8 mouse cellular contexts compared by ENCODE assay signal in genomic region chr11:121925043-121925442, GRCm38 (mm10).
DNase-seq lines count a peak whose midpoint lies in the region; ATAC-seq and TF ChIP-seq lines count a peak whose summit lies in the region.
"Not testable (repeated sequence)": the region's sequence is repeated elsewhere in the genome, so short reads cannot be mapped to it uniquely, and the experiment has no call there.

No protein-coding gene starts in this region.

- H3K27ac ChIP-seq in embryonic facial prominence, embryonic 11.5 days (replicated peaks; ENCODE audit: low read depth, low read length); heart, embryonic 10.5 days; hindbrain, embryonic 11.5 days (ENCODE audit: low read depth, low read length); limb, embryonic 11.5 days (replicated peaks; ENCODE audit: low read depth, low read length); liver, postnatal 0 days (ENCODE audit: low read depth); midbrain, embryonic 15.5 days; testis, adult 2 months (ENCODE audit: control insufficient read depth, insufficient read depth, low read depth, low read length): not testable (repeated sequence)

- TF ChIP-seq POLR2A in testis, adult 2 months (IDR thresholded peaks at IDR 0.05; ENCODE audit: control insufficient read depth, low read depth, low read length): not testable (repeated sequence)

- H3K4me1 ChIP-seq in embryonic facial prominence, embryonic 11.5 days (ENCODE audit: control insufficient read depth, insufficient read depth, low read length); heart, embryonic 10.5 days; hindbrain, embryonic 11.5 days (replicated peaks; ENCODE audit: control insufficient read depth, insufficient read depth, low read length); limb, embryonic 11.5 days (ENCODE audit: control insufficient read depth, insufficient read depth, low read length); liver, postnatal 0 days (ENCODE audit: insufficient read depth); midbrain, embryonic 15.5 days; testis, adult 2 months (ENCODE audit: control insufficient read depth, insufficient read depth, low read length): not testable (repeated sequence)

- H3K27me3 ChIP-seq in embryonic facial prominence, embryonic 11.5 days (ENCODE audit: control insufficient read depth, insufficient read depth, low read length); heart, embryonic 10.5 days (ENCODE audit: insufficient read depth, poor library complexity, severe bottlenecking); hindbrain, embryonic 11.5 days (ENCODE audit: control insufficient read depth, insufficient read depth, low read length); limb, embryonic 11.5 days (ENCODE audit: control insufficient read depth, insufficient read depth, low read length); liver, postnatal 0 days (ENCODE audit: insufficient read depth, low read length); midbrain, embryonic 15.5 days (replicated peaks); testis, adult 2 months (ENCODE audit: control insufficient read depth, insufficient read depth, low read length): not testable (repeated sequence)

- peak; percentile 45 for DNase-seq in WW6 (ENCODE audit: low read depth, low spot score)
- peak; percentile 1 for DNase-seq in embryonic facial prominence, embryonic 11.5 days (ENCODE audit: low spot score)
- peak; percentile 76 for DNase-seq in heart, embryonic 10.5 days (ENCODE audit: low spot score)
- peak; percentile 32 for DNase-seq in hindbrain, embryonic 11.5 days (ENCODE audit: low spot score)
- peak; percentile 24 for DNase-seq in limb, embryonic 11.5 days (ENCODE audit: low spot score)
- DNase-seq in liver, postnatal 0 days: peak; percentile 13

- not testable (repeated sequence) for H3K9ac ChIP-seq in embryonic facial prominence, embryonic 11.5 days (replicated peaks; ENCODE audit: low read length); hindbrain, embryonic 11.5 days (ENCODE audit: low read depth, low read length); limb, embryonic 11.5 days (ENCODE audit: low read length); liver, postnatal 0 days (replicated peaks); midbrain, embryonic 15.5 days

- WGBS in embryonic facial prominence, embryonic 11.5 days: 42% methylated on average over 15 of the region's 16 CpGs
- WGBS in heart, embryonic 10.5 days: 43% methylated on average over 16 of the region's 16 CpGs
- 43% methylated on average over 15 of the region's 16 CpGs for WGBS in hindbrain, embryonic 11.5 days
- 44% methylated on average over 15 of the region's 16 CpGs for WGBS in limb, embryonic 11.5 days
- 45% methylated on average over 15 of the region's 16 CpGs for WGBS in liver, postnatal 0 days (ENCODE audit: insufficient replicate concordance)
- WGBS in midbrain, embryonic 15.5 days: 38% methylated on average over 16 of the region's 16 CpGs

- TF ChIP-seq EP300 in liver, postnatal 0 days (IDR thresholded peaks at IDR 0.05; ENCODE audit: low read depth): not testable (repeated sequence)

- H3K36me3 ChIP-seq in embryonic facial prominence, embryonic 11.5 days (replicated peaks; ENCODE audit: control insufficient read depth, insufficient read depth, low read depth, low read length); heart, embryonic 10.5 days; hindbrain, embryonic 11.5 days (ENCODE audit: control insufficient read depth, insufficient read depth, low read length); limb, embryonic 11.5 days (ENCODE audit: control insufficient read depth, insufficient read depth, low read length); liver, postnatal 0 days (replicated peaks; ENCODE audit: insufficient read depth, low read length); midbrain, embryonic 15.5 days (replicated peaks); testis, adult 2 months (ENCODE audit: control insufficient read depth, insufficient read depth, low read length): not testable (repeated sequence)

- H3K4me2 ChIP-seq in embryonic facial prominence, embryonic 11.5 days (ENCODE audit: low read depth, low read length); hindbrain, embryonic 11.5 days (replicated peaks; ENCODE audit: low read depth, low read length); limb, embryonic 11.5 days (ENCODE audit: low read depth, severe bottlenecking); liver, postnatal 0 days (ENCODE audit: low read depth, low read length): not testable (repeated sequence)
- H3K4me2 ChIP-seq in midbrain, embryonic 15.5 days: peak overlapping the region; percentile 15

- not testable (repeated sequence) for ATAC-seq in embryonic facial prominence, embryonic 11.5 days (replicated peaks; ENCODE audit: insufficient number of reproducible peaks, low FRiP score, low TSS enrichment, low read depth); hindbrain, embryonic 11.5 days (ENCODE audit: low FRiP score); limb, embryonic 11.5 days (ENCODE audit: insufficient number of reproducible peaks, low FRiP score, low TSS enrichment, low read depth); liver, postnatal 0 days; midbrain, embryonic 15.5 days (replicated peaks)

- not testable (repeated sequence) for TF ChIP-seq CTCF in liver, postnatal 0 days (IDR thresholded peaks at IDR 0.05; ENCODE audit: low read depth); testis, adult 2 months (IDR thresholded peaks at IDR 0.05; ENCODE audit: control insufficient read depth, insufficient read depth, insufficient replicate concordance, low read depth, low read length)

- not testable (repeated sequence) for H3K9me3 ChIP-seq in embryonic facial prominence, embryonic 11.5 days (replicated peaks; ENCODE audit: control insufficient read depth, low read length); heart, embryonic 10.5 days; hindbrain, embryonic 11.5 days (ENCODE audit: control insufficient read depth, low read length); limb, embryonic 11.5 days (ENCODE audit: control insufficient read depth, low read length); liver, postnatal 0 days (ENCODE audit: low read length); midbrain, embryonic 15.5 days

- H3K4me3 ChIP-seq in embryonic facial prominence, embryonic 11.5 days (ENCODE audit: low read depth, low read length); hindbrain, embryonic 11.5 days (ENCODE audit: low read depth, low read length); limb, embryonic 11.5 days (ENCODE audit: low read depth, low read length); liver, postnatal 0 days (ENCODE audit: low read depth, low read length); midbrain, embryonic 15.5 days: not testable (repeated sequence)
- peak overlapping the region; percentile 41 for H3K4me3 ChIP-seq in heart, embryonic 10.5 days
- H3K4me3 ChIP-seq in testis, adult 2 months (ENCODE audit: control insufficient read depth, low read depth, low read length): peak overlapping the region; percentile 64

Comparison
In these comparisons a context has a peak if more than half of its experiments do, and no peak if none do; other contexts are left out.
1. DNase-seq: peak in every context shown above with its lines; median percentile 76 in heart, embryonic 10.5 days; 45 in WW6; 32 in hindbrain, embryonic 11.5 days; 24 in limb, embryonic 11.5 days; 13 in liver, postnatal 0 days; 1 in embryonic facial prominence, embryonic 11.5 days.